Mouse (Mus musculus) forelimb bud, embryonic 11.5 days (tissue): ENCODE data around the gene Atp6v1c2.

Experiments used
- DNase-seq: peaks from one replicate; pipeline ENCODE4 v3.0.0-alpha.2; 2012; ENCODE audit warnings: low read depth, low spot score

The Atp6v1c2 gene

DNA sequence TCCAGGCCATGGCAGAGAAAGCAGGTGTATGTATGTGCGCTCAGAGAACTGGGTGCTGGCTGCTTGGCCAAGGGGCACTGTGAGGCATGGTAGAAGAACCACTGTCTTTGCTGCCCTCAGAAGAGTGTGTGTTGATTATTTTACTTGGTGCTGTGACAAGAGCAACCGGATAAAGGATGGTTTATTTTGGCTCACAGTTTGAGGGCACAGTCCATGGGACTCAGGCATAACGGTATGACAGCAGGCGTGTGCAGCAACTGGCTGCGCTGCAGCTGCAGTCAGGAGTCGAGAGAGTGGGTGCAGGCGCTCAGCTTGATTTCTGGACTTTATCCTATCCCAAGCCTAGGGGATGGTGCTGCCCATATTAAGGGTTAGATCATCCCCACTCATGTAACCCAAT is 70.7 kb downstream of the Atp6v1c2 start:
- no peak for DNase-seq

- DNase-seq: peak; percentile 78
These were observed 72.3 kb downstream of the Atp6v1c2 start for GRCm38 (mm10) chr12:17256905-17257304.

GRCm38 (mm10) chr12:17255602-17256001 is 73.6 kb downstream of the Atp6v1c2 start:
- DNase-seq: peak; percentile 16

GRCm38 (mm10) chr12:17253069-17253468 is 76.1 kb downstream of the Atp6v1c2 start:
- peak; percentile 79 for DNase-seq

GRCm38 (mm10) chr12:17250962-17251361 is 78.2 kb downstream of the Atp6v1c2 start:
- DNase-seq: no peak

DNA sequence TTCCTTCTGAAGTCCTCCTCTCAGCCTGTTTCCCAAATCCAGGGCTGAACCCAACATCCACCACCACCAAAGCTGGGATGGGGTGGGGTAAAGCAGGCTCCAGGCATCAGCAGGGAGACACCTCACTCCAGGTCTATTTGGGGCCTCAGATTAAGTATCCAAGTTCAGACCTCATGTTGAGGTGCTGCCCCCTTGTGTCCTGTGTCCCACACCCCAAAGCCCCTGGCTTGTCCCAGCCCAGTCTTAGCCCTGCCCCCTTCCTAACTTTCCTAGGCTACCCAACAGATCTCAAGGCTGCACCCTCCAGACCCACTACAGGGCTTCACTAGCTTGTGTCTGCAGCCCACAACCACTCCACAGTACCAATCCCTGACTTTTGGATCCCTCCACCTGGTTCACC is 87.1 kb downstream of the Atp6v1c2 start:
- no peak for DNase-seq

- no peak for DNase-seq
These were observed 87.5 kb downstream of the Atp6v1c2 start for GRCm38 (mm10) chr12:17241614-17242013.

- no peak for DNase-seq
These were observed 88.1 kb downstream of the Atp6v1c2 start for GRCm38 (mm10) chr12:17241016-17241415.

- no peak for DNase-seq
These were observed 89.8 kb downstream of the Atp6v1c2 start for GRCm38 (mm10) chr12:17239428-17239688.

- peak; percentile 63 for DNase-seq
These were observed 90.4 kb downstream of the Atp6v1c2 start for GRCm38 (mm10) chr12:17238588-17239427.

- no peak for DNase-seq
These were observed 93.4 kb downstream of the Atp6v1c2 start for GRCm38 (mm10) chr12:17235535-17236313.
